Mouse (Mus musculus) stomach, postnatal 0 days (tissue): ENCODE measurements at regions not wholly inside any gene's neighbourhood (a gene's known extent, or its start where the extent isn't known, plus 50 kb on each side); places are given as distances from the start of the nearest gene placed in this dataset.
A peak's percentile ranks its signal among the peaks of the same experiment; 100 is the strongest.

Experiments used
- ATAC-seq: fragments of 200-750 bp; cut with Nextera tagmentation; 2 replicates; pipeline ENCODE4 v1.8.0; 2017; ENCODE audit not compliant: low FRiP score, low TSS enrichment
- DNase-seq: peaks from one replicate; pipeline ENCODE4 v3.0.0-alpha.2; 2016; ENCODE audit warnings: low spot score
- H3K27ac ChIP-seq: fragments of 300-500 bp; sonication (generic); replicated peaks from 2 replicates; pipeline ENCODE4 v1.5.1; 2014; ENCODE audit warnings: mild to moderate bottlenecking, control low read depth
- H3K27me3 ChIP-seq: fragments of 300-500 bp; sonication (generic); 2 replicates; pipeline ENCODE4 v1.6.1; 2014; ENCODE audit warnings: low read length; ENCODE audit not compliant: control insufficient read depth, insufficient read depth
- H3K36me3 ChIP-seq: fragments of 300-500 bp; sonication (generic); 2 replicates; pipeline ENCODE4 v1.6.1; 2014; ENCODE audit warnings: low read length, mixed read lengths; ENCODE audit not compliant: control insufficient read depth, insufficient read depth
- H3K4me1 ChIP-seq: fragments of 300-500 bp; sonication (generic); replicated peaks from 2 replicates; pipeline ENCODE4 v1.6.1; 2014; ENCODE audit warnings: antibody characterized with exemption; ENCODE audit not compliant: control insufficient read depth, insufficient read depth
- H3K4me2 ChIP-seq: fragments of 300-500 bp; sonication (generic); replicated peaks from 2 replicates; pipeline ENCODE4 v1.6.1; 2014; ENCODE audit warnings: low read depth, mild to moderate bottlenecking, control low read depth, moderate library complexity
- H3K4me3 ChIP-seq: fragments of 300-500 bp; sonication (generic); 2 replicates; pipeline ENCODE4 v1.5.1; 2014; ENCODE audit warnings: low read depth, low read length, control low read depth
- H3K9ac ChIP-seq: fragments of 300-500 bp; sonication (generic); 2 replicates; pipeline ENCODE4 v1.6.1; 2014; ENCODE audit warnings: mild to moderate bottlenecking, low read length, control low read depth, mixed read lengths
- H3K9me3 ChIP-seq: fragments of 300-500 bp; sonication (generic); 2 replicates; pipeline ENCODE4 v1.6.1; 2016; ENCODE audit warnings: low read length; ENCODE audit not compliant: control insufficient read depth
- CTCF ChIP-seq: IDR thresholded peaks from 2 replicates; pipeline ENCODE4 v1.5.1; 2016; ENCODE audit warnings: antibody characterized with exemption, low read depth, mild to moderate bottlenecking, moderate library complexity
- EP300 ChIP-seq: optimal IDR thresholded peaks from 2 replicates; pipeline ENCODE3; 2016; ENCODE audit warnings: antibody characterized with exemption
- WGBS: fragments of 180-500 bp; shearing (Covaris S2); extraction: QIAGEN DNeasy Blood & Tissue Kit; methylation state at CpG from one replicate; pipeline ENCODE4 v1.1.7; 2014; 5-methylcytosine and 5-hydroxymethylcytosine counted together

GRCm38 (mm10) chr2:133443490-133443889, 108.5 kb upstream of the Bmp2 start:
- no peak overlapping the region for H3K27ac ChIP-seq
- ATAC-seq = peak; percentile 57; the same call in 1 of the 2 replicates
- no peaks in the 10 kb centered on the region for H3K4me1 ChIP-seq
- H3K27me3 ChIP-seq = no peaks in the 10 kb centered on the region
- H3K36me3 ChIP-seq = no peaks in the 10 kb centered on the region
- no peaks in the 10 kb centered on the region for H3K9me3 ChIP-seq
- 47% methylated on average over 2 of the region's 2 CpGs for WGBS
- H3K9ac ChIP-seq = no peak overlapping the region
- H3K4me2 ChIP-seq = no peak overlapping the region
- no peak for DNase-seq
- TF ChIP-seq EP300 = peak; percentile 46
- no peak for TF ChIP-seq CTCF
- no peak overlapping the region for H3K4me3 ChIP-seq

GRCm38 (mm10) chr2:133452947-133453346, 99.0 kb upstream of the Bmp2 start:
- no peaks in the 10 kb centered on the region for H3K27me3 ChIP-seq
- no peak overlapping the region for H3K4me2 ChIP-seq
- no peaks in the 10 kb centered on the region for H3K9me3 ChIP-seq
- no peak for DNase-seq
- WGBS = 49% methylated on average over 6 of the region's 6 CpGs
- peak; percentile 68; the same call in 1 of the 2 replicates for ATAC-seq
- no peak overlapping the region for H3K9ac ChIP-seq
- H3K4me3 ChIP-seq = no peak overlapping the region
- no peaks in the 10 kb centered on the region; the same call in 1 of the 2 replicates for H3K4me1 ChIP-seq
- no peak overlapping the region for H3K27ac ChIP-seq
- TF ChIP-seq CTCF = no peak
- no peak for TF ChIP-seq EP300
- H3K36me3 ChIP-seq = no peaks in the 10 kb centered on the region

GRCm38 (mm10) chr2:133455484-133456170, 96.3 kb upstream of the Bmp2 start:
- peak; percentile 94 for ATAC-seq
- TF ChIP-seq EP300 (no peak), CTCF (no peak)
- 54% methylated on average over 7 of the region's 7 CpGs for WGBS
- no peaks in the 10 kb centered on the region; the same call in 1 of the 2 replicates for H3K4me1 ChIP-seq
- no peak overlapping the region for H3K4me3 ChIP-seq
- no peaks in the 10 kb centered on the region for H3K36me3 ChIP-seq
- no peak overlapping the region for H3K9ac ChIP-seq
- H3K27me3 ChIP-seq = no peaks in the 10 kb centered on the region
- no peaks in the 10 kb centered on the region for H3K9me3 ChIP-seq
- H3K27ac ChIP-seq = peak overlapping the region; percentile 58
- no peak overlapping the region for H3K4me2 ChIP-seq
- peak; percentile 48 for DNase-seq

- Histone ChIP-seq H3K27ac (0 out of 2 replicates have a peak overlapping the region, but pooled peaks have one; percentile 30), H3K27me3 (no peaks in the 10 kb centered on the region), H3K9ac (no peak overlapping the region), H3K4me3 (no peak overlapping the region), H3K9me3 (no peaks in the 10 kb centered on the region), H3K4me1 (no peaks in the 10 kb centered on the region; the same call in 1 of the 2 replicates), H3K4me2 (no peak overlapping the region), H3K36me3 (no peaks in the 10 kb centered on the region)
- WGBS = 64% methylated on average over 2 of the region's 2 CpGs
- DNase-seq (no peak), ATAC-seq (no peak)
- TF ChIP-seq EP300 (no peak), CTCF (no peak)
Observed at GRCm38 (mm10) chr2:133456785-133457184, 95.2 kb upstream of the Bmp2 start.

GRCm38 (mm10) chr2:133458735-133459134, 93.2 kb upstream of the Bmp2 start:
- ATAC-seq (no peak), DNase-seq (no peak)
- H3K4me1 ChIP-seq = no peaks in the 10 kb centered on the region; the same call in 1 of the 2 replicates
- no peaks in the 10 kb centered on the region for H3K9me3 ChIP-seq
- H3K27me3 ChIP-seq = no peaks in the 10 kb centered on the region
- no peaks in the 10 kb centered on the region for H3K36me3 ChIP-seq
- no peak overlapping the region for H3K9ac ChIP-seq
- TF ChIP-seq EP300 (no peak), CTCF (no peak)
- 39% methylated on average over 2 of the region's 2 CpGs for WGBS
- H3K4me2 ChIP-seq = no peak overlapping the region
- H3K4me3 ChIP-seq = no peak overlapping the region
- no peak overlapping the region for H3K27ac ChIP-seq

- Histone ChIP-seq H3K9ac (no peak overlapping the region), H3K27me3 (no peaks in the 10 kb centered on the region), H3K9me3 (no peaks in the 10 kb centered on the region), H3K36me3 (no peaks in the 10 kb centered on the region), H3K4me2 (no peak overlapping the region), H3K4me1 (no peaks in the 10 kb centered on the region; the same call in 1 of the 2 replicates), H3K27ac (no peak overlapping the region), H3K4me3 (no peak overlapping the region)
- no peak for ATAC-seq
- TF ChIP-seq EP300 (no peak), CTCF (no peak)
- 43% methylated on average over 7 of the region's 7 CpGs for WGBS
- DNase-seq = no peak
Observed at GRCm38 (mm10) chr2:133460814-133461213, 91.1 kb upstream of the Bmp2 start.
